Mouse (Mus musculus) ES-E14 (cell line): ENCODE measurements around the gene Rrp8.

Source experiments
- HCFC1 ChIP-seq: IDR thresholded peaks from 2 replicates; pipeline ENCODE4 v1.6.1; 2012; ENCODE audit warnings: low read length, inconsistent platforms, borderline replicate concordance; ENCODE audit not compliant: insufficient read depth
- MAFK ChIP-seq: IDR thresholded peaks from 2 replicates; pipeline ENCODE4 v1.6.1; 2014; ENCODE audit warnings: mild to moderate bottlenecking, low read depth, low read length, inconsistent platforms; ENCODE audit not compliant: insufficient read depth
- ZNF384 ChIP-seq: IDR thresholded peaks from 2 replicates; pipeline ENCODE4 v1.6.1; 2012; ENCODE audit warnings: low read depth, low read length, inconsistent platforms

DNA sequence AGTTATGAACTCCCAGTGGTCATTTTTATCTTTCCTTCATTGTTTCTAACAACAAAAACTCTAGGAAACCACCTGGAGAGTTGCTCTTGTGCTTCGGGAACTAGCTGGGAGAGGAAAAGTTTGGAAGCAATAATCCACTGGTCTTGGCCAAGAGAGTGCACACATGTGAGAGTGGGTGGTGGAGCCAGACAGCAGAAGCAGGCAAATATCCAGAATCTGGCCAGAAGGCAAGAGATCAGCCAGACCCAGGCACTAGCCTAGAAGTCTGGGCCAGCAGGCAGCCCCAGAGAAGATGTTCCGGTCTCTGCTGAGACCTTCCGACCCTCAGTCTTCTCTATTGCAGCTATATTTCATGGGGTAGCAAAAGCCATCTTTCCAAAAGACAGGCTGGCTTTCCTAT is 32.8 kb upstream of the Rrp8 start:
- TF ChIP-seq HCFC1: no peak
- TF ChIP-seq ZNF384: no peak
- TF ChIP-seq MAFK: no peak
